ENCODE assay signal across 13 mouse cellular contexts in genomic region chr1:23188216-23188615, GRCm38 (mm10).
A peak's percentile ranks its signal among the peaks of the same experiment; 100 is the strongest.
DNase-seq lines count a peak whose midpoint lies in the region; ATAC-seq and TF ChIP-seq lines count a peak whose summit lies in the region.
"Had no signal": no experiment of that assay in that cellular context is flagged by ENCODE, and none has a peak within 500 bp of the region (broad histone marks: within the 10 kb centered on the region; RNA-seq: fewer than 3 reads in every experiment).

No protein-coding gene starts in this region.

- no peak overlapping the region for H3K9ac ChIP-seq in limb, embryonic 14.5 days (ENCODE audit: low read depth, low read length, severe bottlenecking)
- H3K9ac ChIP-seq in heart, postnatal 0 days (replicated peaks; ENCODE audit: low read depth, low read length), result peak overlapping the region; percentile 38
- H3K9ac ChIP-seq: embryonic facial prominence, embryonic 13.5 days; limb, embryonic 13.5 days had no signal

- H3K4me2 ChIP-seq in limb, embryonic 14.5 days (replicated peaks; ENCODE audit: low read depth, low read length, severe bottlenecking), result no peak overlapping the region
- H3K4me2 ChIP-seq in heart, postnatal 0 days (ENCODE audit: low read depth, low read length), result peak overlapping the region; percentile 9; the same call in 1 of the 2 replicates
- H3K4me2 ChIP-seq: embryonic facial prominence, embryonic 13.5 days; limb, embryonic 13.5 days had no signal

- peak overlapping the region; percentile 33; the same call in 1 of the 2 replicates for H3K27ac ChIP-seq in limb, embryonic 14.5 days (replicated peaks; ENCODE audit: low read depth, low read length)
- H3K27ac ChIP-seq in limb, embryonic 10.5 days, result no peak overlapping the region
- H3K27ac ChIP-seq in embryonic fibroblast, embryonic 13.5 days (ENCODE audit: insufficient read depth, low read length), result peak overlapping the region; percentile 43; the same call in 1 of the 2 replicates
- peak overlapping the region; percentile 92 for H3K27ac ChIP-seq in heart, postnatal 0 days (ENCODE audit: low read depth)
- H3K27ac ChIP-seq in thymus, adult 2 months (ENCODE audit: control insufficient read depth, insufficient read depth, low read length), result no peak overlapping the region
- H3K27ac ChIP-seq: embryonic facial prominence, embryonic 13.5 days had no signal

- 55% methylated on average over 5 of the region's 5 CpGs for WGBS in limb, embryonic 14.5 days
- WGBS in limb, embryonic 10.5 days, result 79% methylated on average over 5 of the region's 5 CpGs
- WGBS in heart, postnatal 0 days, result 12% methylated on average over 5 of the region's 5 CpGs
- 64% methylated on average over 5 of the region's 5 CpGs for WGBS in thymus, adult 2 months

- no peak overlapping the region for H3K4me3 ChIP-seq in limb, embryonic 14.5 days (replicated peaks; ENCODE audit: low read length)
- H3K4me3 ChIP-seq in limb, embryonic 10.5 days, result no peak overlapping the region
- H3K4me3 ChIP-seq in embryonic fibroblast, embryonic 13.5 days (ENCODE audit: insufficient read depth, low read length), result no peak overlapping the region
- H3K4me3 ChIP-seq in heart, postnatal 0 days (ENCODE audit: low read depth, low read length), result no peak overlapping the region
- H3K4me3 ChIP-seq in thymus, adult 2 months (ENCODE audit: control insufficient read depth, insufficient read depth, low read length), result no peak overlapping the region
- H3K4me3 ChIP-seq: embryonic facial prominence, embryonic 13.5 days; limb, embryonic 13.5 days had no signal

- peaks cover 4% of the 10 kb centered on the region; the same call in 1 of the 2 replicates for H3K4me1 ChIP-seq in limb, embryonic 14.5 days (ENCODE audit: control insufficient read depth, insufficient read depth, low read length)
- no peaks in the 10 kb centered on the region for H3K4me1 ChIP-seq in limb, embryonic 10.5 days
- H3K4me1 ChIP-seq in embryonic fibroblast, embryonic 13.5 days (ENCODE audit: control insufficient read depth, insufficient read depth, low read length), result peaks cover 11% of the 10 kb centered on the region
- H3K4me1 ChIP-seq in heart, postnatal 0 days (ENCODE audit: control insufficient read depth, insufficient read depth), result peaks cover 10% of the 10 kb centered on the region
- no peaks in the 10 kb centered on the region for H3K4me1 ChIP-seq in thymus, adult 2 months (replicated peaks; ENCODE audit: control insufficient read depth, insufficient read depth, low read length)
- H3K4me1 ChIP-seq: embryonic facial prominence, embryonic 13.5 days had no signal

- no peak for DNase-seq in limb, embryonic 14.5 days (ENCODE audit: low spot score)
- no peak for DNase-seq in limb, embryonic 10.5 days (ENCODE audit: low spot score)
- DNase-seq in heart, postnatal 0 days (ENCODE audit: low spot score), result peak; percentile 64
- peak; percentile 36 for DNase-seq in lung, postnatal 10 days
- DNase-seq in thymus, adult 2 months, result no peak
- DNase-seq in adrenal gland, adult 2 months, result no peak
- no peak for DNase-seq in thymus, adult 18-20 months
- DNase-seq: cerebellum, adult 11 months; spleen, adult 18-20 months; thymus, postnatal 4 days had no signal

- H3K36me3 ChIP-seq in limb, embryonic 14.5 days (ENCODE audit: control insufficient read depth, insufficient read depth, low read length), result no peaks in the 10 kb centered on the region
- H3K36me3 ChIP-seq in limb, embryonic 10.5 days, result no peaks in the 10 kb centered on the region
- H3K36me3 ChIP-seq in heart, postnatal 0 days (replicated peaks; ENCODE audit: control insufficient read depth, insufficient read depth, low read length), result no peaks in the 10 kb centered on the region
- no peaks in the 10 kb centered on the region for H3K36me3 ChIP-seq in thymus, adult 2 months (ENCODE audit: control insufficient read depth, insufficient read depth, low read length)
- H3K36me3 ChIP-seq: embryonic facial prominence, embryonic 13.5 days; limb, embryonic 13.5 days had no signal

- no peak for TF ChIP-seq CTCF in embryonic fibroblast, embryonic 13.5 days (IDR thresholded peaks at IDR 0.05; ENCODE audit: borderline replicate concordance, insufficient read depth, low read length)
- TF ChIP-seq CTCF in heart, postnatal 0 days (IDR thresholded peaks at IDR 0.05; ENCODE audit: low read depth), result no peak
- no peak for TF ChIP-seq CTCF in thymus, adult 2 months (IDR thresholded peaks at IDR 0.05; ENCODE audit: borderline replicate concordance, control insufficient read depth, extremely low read depth, insufficient read depth, low read length, poor library complexity)

- TF ChIP-seq POLR2A in limb, embryonic 14.5 days (IDR thresholded peaks at IDR 0.05; ENCODE audit: borderline replicate concordance, extremely low read depth, insufficient read depth, insufficient read length), result no peak
- TF ChIP-seq POLR2A in embryonic fibroblast, embryonic 13.5 days (IDR thresholded peaks at IDR 0.05; ENCODE audit: low read depth, low read length), result no peak
- TF ChIP-seq POLR2A in thymus, adult 2 months (IDR thresholded peaks at IDR 0.05; ENCODE audit: control insufficient read depth, extremely low read depth, insufficient read depth, low read length, poor library complexity), result no peak

- H3K27me3 ChIP-seq in limb, embryonic 14.5 days (ENCODE audit: control insufficient read depth, insufficient read depth, low read length), result no peaks in the 10 kb centered on the region
- no peaks in the 10 kb centered on the region for H3K27me3 ChIP-seq in limb, embryonic 10.5 days (ENCODE audit: low read depth, poor library complexity, severe bottlenecking)
- H3K27me3 ChIP-seq in heart, postnatal 0 days (ENCODE audit: control insufficient read depth, insufficient read depth, low read length), result no peaks in the 10 kb centered on the region
- no peaks in the 10 kb centered on the region for H3K27me3 ChIP-seq in thymus, adult 2 months (ENCODE audit: control insufficient read depth, insufficient read depth, low read length)
- H3K27me3 ChIP-seq: embryonic facial prominence, embryonic 13.5 days; limb, embryonic 13.5 days had no signal

- H3K9me3 ChIP-seq in limb, embryonic 14.5 days (ENCODE audit: control insufficient read depth, low read length), result no peaks in the 10 kb centered on the region
- H3K9me3 ChIP-seq in limb, embryonic 10.5 days (replicated peaks), result no peaks in the 10 kb centered on the region
- no peaks in the 10 kb centered on the region for H3K9me3 ChIP-seq in heart, postnatal 0 days (replicated peaks; ENCODE audit: control insufficient read depth, low read length)
- H3K9me3 ChIP-seq: embryonic facial prominence, embryonic 13.5 days; limb, embryonic 13.5 days had no signal

- no peak for ATAC-seq in limb, embryonic 14.5 days (ENCODE audit: low FRiP score, low read depth)
- no peak; the same call in 1 of the 2 replicates for ATAC-seq in heart, postnatal 0 days (ENCODE audit: insufficient read depth, low read depth)

- 0 out of 2 replicates have a peak, but pooled peaks have one; percentile 15 for TF ChIP-seq EP300 in heart, postnatal 0 days (IDR thresholded peaks at IDR 0.05; ENCODE audit: low read depth)

Comparison
In these comparisons a context has a peak if more than half of its experiments do, and no peak if none do; other contexts are left out.
1. H3K27ac ChIP-seq: peak in limb, embryonic 14.5 days (single experiment), embryonic fibroblast, embryonic 13.5 days (single experiment) and heart, postnatal 0 days (single experiment); none in limb, embryonic 10.5 days (single experiment) and thymus, adult 2 months (single experiment).
2. DNase-seq: peak in heart, postnatal 0 days (single experiment) and lung, postnatal 10 days (single experiment); none in limb, embryonic 14.5 days (single experiment), limb, embryonic 10.5 days (single experiment), thymus, adult 2 months (single experiment), adrenal gland, adult 2 months (single experiment) and thymus, adult 18-20 months (0 of 2).